Mouse (Mus musculus) heart, embryonic 14.5 days (tissue): ENCODE measurements around the gene Midn. TPM values are rescaled to one million over a fixed set of nuclear protein-coding genes. Genes with fewer than 3 reads are reported as not detected.

ENCODE experiments used
- ATAC-seq: fragments of 200-750 bp; cut with Nextera tagmentation; 2 replicates; pipeline ENCODE4 v1.8.0; 2017; ENCODE audit warnings: low read depth, moderate TSS enrichment; ENCODE audit not compliant: insufficient number of reproducible peaks, insufficient read depth, low FRiP score
- H3K27ac ChIP-seq, 2 experiments: fragments of 200-500 bp in 1 of 2; fragments of 300-500 bp in 1 of 2; sonication (generic) in 1 of 2; replicated peaks in 1 of 2; 2 replicates each; pipeline ENCODE4 v1.5.1; 2012 to 2014; ENCODE audit warnings: low read depth in 2 of 2, low read length in 2 of 2, control low read depth in 1 of 2, mild to moderate bottlenecking in 1 of 2, mixed read lengths in 1 of 2; ENCODE audit not compliant: control insufficient read depth in 1 of 2, insufficient read depth in 1 of 2
- H3K27me3 ChIP-seq: fragments of 300-500 bp; sonication (generic); 2 replicates; pipeline ENCODE4 v1.6.1; 2014; ENCODE audit warnings: mild to moderate bottlenecking, low read length, control low read depth; ENCODE audit not compliant: control insufficient read depth, insufficient read depth
- H3K36me3 ChIP-seq: fragments of 300-500 bp; sonication (generic); 2 replicates; pipeline ENCODE4 v1.6.1; 2014; ENCODE audit warnings: mild to moderate bottlenecking, control low read depth, low read length, mixed read lengths; ENCODE audit not compliant: control insufficient read depth, insufficient read depth
- H3K4me1 ChIP-seq, 2 experiments: fragments of 200-500 bp in 1 of 2; fragments of 300-500 bp in 1 of 2; sonication (generic) in 1 of 2; 2 replicates each; pipeline ENCODE4 v1.6.1; 2012 to 2014; ENCODE audit warnings: low read length in 2 of 2, control low read depth in 1 of 2, mixed read lengths in 1 of 2; ENCODE audit not compliant: control insufficient read depth in 2 of 2, insufficient read depth in 2 of 2
- H3K4me2 ChIP-seq: fragments of 300-500 bp; sonication (generic); 2 replicates; pipeline ENCODE4 v1.6.1; 2014; ENCODE audit warnings: mild to moderate bottlenecking, low read length
- H3K4me3 ChIP-seq, 2 experiments: fragments of 200-500 bp in 1 of 2; fragments of 300-500 bp in 1 of 2; sonication (generic) in 1 of 2; 2 replicates each; pipeline ENCODE4 v1.5.1; 2012 to 2014; ENCODE audit warnings: low read length in 2 of 2, mild to moderate bottlenecking in 2 of 2, control low read depth in 1 of 2, low read depth in 1 of 2, moderate library complexity in 1 of 2; ENCODE audit not compliant: control insufficient read depth in 1 of 2, insufficient read depth in 1 of 2
- H3K9ac ChIP-seq: fragments of 300-500 bp; sonication (generic); 2 replicates; pipeline ENCODE4 v1.6.1; 2014; ENCODE audit warnings: mild to moderate bottlenecking, low read length
- H3K9me3 ChIP-seq: fragments of 300-500 bp; sonication (generic); 2 replicates; pipeline ENCODE4 v1.6.1; 2016; ENCODE audit warnings: low read length, control low read depth; ENCODE audit not compliant: control insufficient read depth
- WGBS: fragments of 180-500 bp; shearing (Covaris S2); extraction: QIAGEN DNeasy Blood & Tissue Kit; methylation state at CpG from one replicate; pipeline ENCODE4 v1.1.7; 2014; 5-methylcytosine and 5-hydroxymethylcytosine counted together
- polyA plus RNA-seq: library from polyadenylated mRNA; unstranded; fragments of >200 nt; fragmentation: Nextera tagmentation; extraction: Ambion mirVana; gene quantifications from 2 replicates; pipeline ENCODE4 v1.2.1, GENCODE M21; 2014

Gene Midn
- polyA plus RNA-seq, 1 experiment from 2014 or later = 25.8 TPM

- Histone ChIP-seq H3K9ac (no peak overlapping the region), H3K4me3 (no peak overlapping the region), H3K4me2 (no peak overlapping the region), H3K4me1 (peaks cover 25 to 26% of the 10 kb centered on the region in 2 experiments), H3K36me3 (peaks cover 17% of the 10 kb centered on the region), H3K27ac (no peak overlapping the region), H3K9me3 (no peaks in the 10 kb centered on the region), H3K27me3 (0 out of 2 replicates have a peak, but pooled peaks cover 3% of the 10 kb centered on the region)
- ATAC-seq = no peak
- 21% methylated on average over 4 of the region's 4 CpGs for WGBS
These were observed 27.6 kb downstream of the Midn start for GRCm38 (mm10) chr10:80175536-80176269.

- Histone ChIP-seq H3K4me1 (peaks cover 25 to 28% of the 10 kb centered on the region in 2 experiments), H3K4me2 (no peak overlapping the region), H3K4me3 (no peak overlapping the region), H3K27me3 (0 out of 2 replicates have a peak, but pooled peaks cover 3% of the 10 kb centered on the region), H3K36me3 (peaks cover 11% of the 10 kb centered on the region), H3K27ac (no peak overlapping the region), H3K9ac (no peak overlapping the region), H3K9me3 (no peaks in the 10 kb centered on the region)
- no peak for ATAC-seq
- WGBS = 79% methylated on average over 5 of the region's 5 CpGs
These were observed 28.3 kb downstream of the Midn start for GRCm38 (mm10) chr10:80176270-80176834.

GRCm38 (mm10) chr10:80177441-80178279, 29.6 kb downstream of the Midn start:
- Histone ChIP-seq H3K36me3 (no peaks in the 10 kb centered on the region; the same call in 1 of the 2 replicates), H3K4me2 (no peak overlapping the region), H3K27me3 (0 out of 2 replicates have a peak, but pooled peaks cover 3% of the 10 kb centered on the region), H3K4me1 (peaks cover 17 to 21% of the 10 kb centered on the region in 2 experiments), H3K9ac (peak overlapping the region; percentile 36; the same call in 1 of the 2 replicates), H3K4me3 (no peak overlapping the region), H3K27ac (peak overlapping the region; percentile 30 to 55), H3K9me3 (no peaks in the 10 kb centered on the region)
- ATAC-seq = no peak
- WGBS = 45% methylated on average over 7 of the region's 7 CpGs

GRCm38 (mm10) chr10:80179068-80180051, 31.3 kb downstream of the Midn start, which contains the start of gene Efna2:
Gene Efna2 (plus strand): TSS chr10:80179482.
- Histone ChIP-seq H3K4me1 (peaks cover 12 to 19% of the 10 kb centered on the region in 2 experiments), H3K27me3 (0 out of 2 replicates have a peak, but pooled peaks cover 3% of the 10 kb centered on the region), H3K4me3 (peak within 1 kb of the TSS; percentile 58 to 82), H3K4me2 (peak within 1 kb of the TSS; percentile 73), H3K9ac (peak within 1 kb of the TSS; percentile 85), H3K27ac (peak within 1 kb of the TSS; percentile 30 to 55), H3K36me3 (no peaks in the 10 kb centered on the region), H3K9me3 (no peaks in the 10 kb centered on the region)
- peak; percentile 50 for ATAC-seq
- WGBS = 1% methylated on average over 97 of the region's 106 CpGs

- H3K27me3 ChIP-seq = 0 out of 2 replicates have a peak, but pooled peaks cover 3% of the 10 kb centered on the region
- H3K9me3 ChIP-seq = no peaks in the 10 kb centered on the region
- peaks cover 12 to 19% of the 10 kb centered on the region in 2 experiments for H3K4me1 ChIP-seq
- no peaks in the 10 kb centered on the region for H3K36me3 ChIP-seq
- no peak for ATAC-seq
- peak overlapping the region; percentile 85 for H3K9ac ChIP-seq
- H3K4me2 ChIP-seq = peak overlapping the region; percentile 73
- 53% methylated on average over 6 of the region's 6 CpGs for WGBS
- peak overlapping the region; percentile 58 to 82 for H3K4me3 ChIP-seq
- no peak overlapping the region for H3K27ac ChIP-seq
These were observed 32.2 kb downstream of the Midn start for GRCm38 (mm10) chr10:80180288-80180687.

- WGBS = 59% methylated on average over 5 of the region's 5 CpGs
- no peak overlapping the region for H3K27ac ChIP-seq
- peaks cover 12 to 19% of the 10 kb centered on the region in 2 experiments for H3K4me1 ChIP-seq
- no peaks in the 10 kb centered on the region for H3K9me3 ChIP-seq
- 0 out of 2 replicates have a peak, but pooled peaks cover 3% of the 10 kb centered on the region for H3K27me3 ChIP-seq
- ATAC-seq = no peak
- H3K36me3 ChIP-seq = no peaks in the 10 kb centered on the region
- H3K9ac ChIP-seq = no peak overlapping the region
- no peak overlapping the region for H3K4me3 ChIP-seq
- peak overlapping the region; percentile 73 for H3K4me2 ChIP-seq
These were observed 32.8 kb downstream of the Midn start for GRCm38 (mm10) chr10:80180823-80181222.
